ENCODE assay signal across 8 mouse cellular contexts in the genomic region with DNA sequence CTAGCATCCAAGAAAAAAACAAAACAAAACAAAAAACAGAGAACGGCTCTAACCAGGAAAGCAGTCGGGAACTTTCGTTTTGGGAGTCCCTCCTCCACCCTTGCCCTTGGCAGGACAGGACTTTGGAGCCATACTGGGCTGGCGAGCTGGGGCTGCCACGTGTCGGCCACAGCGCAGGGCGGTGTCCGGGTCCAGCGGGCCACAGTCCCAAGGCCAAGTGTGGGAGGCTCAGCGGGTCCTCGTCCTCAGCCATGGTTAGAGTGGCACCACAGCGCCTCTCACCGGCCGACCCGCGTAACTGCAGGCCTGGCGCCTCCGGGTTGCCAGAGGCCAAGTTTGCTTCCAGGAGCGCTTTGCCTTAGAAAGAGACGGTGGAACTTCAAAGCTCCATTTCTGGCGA. TPM values are rescaled to one million over a fixed set of nuclear protein-coding genes. Genes with fewer than 3 reads are reported as not detected.
DNase-seq lines count a peak whose midpoint lies in the region; ATAC-seq and TF ChIP-seq lines count a peak whose summit lies in the region.

No protein-coding gene starts in this region.

- H3K79me2 ChIP-seq in C2C12 (ENCODE audit: control insufficient read depth, insufficient read depth), result no peaks in the 10 kb centered on the region

- 0 out of 2 replicates have a peak overlapping the region, but pooled peaks have one; percentile 37 for H3K9ac ChIP-seq in embryonic facial prominence, embryonic 14.5 days (ENCODE audit: low read depth, low read length)
- no peak overlapping the region for H3K9ac ChIP-seq in heart, embryonic 15.5 days
- no peak overlapping the region for H3K9ac ChIP-seq in liver, embryonic 14.5 days (replicated peaks)
- no peak overlapping the region for H3K9ac ChIP-seq in neural tube, embryonic 15.5 days (replicated peaks)

- no peak for ATAC-seq in embryonic facial prominence, embryonic 14.5 days (ENCODE audit: low read depth)
- no peak for ATAC-seq in heart, embryonic 15.5 days (replicated peaks; ENCODE audit: insufficient number of reproducible peaks, insufficient read depth, low FRiP score, low read depth)
- ATAC-seq in liver, embryonic 14.5 days (ENCODE audit: insufficient read depth), result peak; percentile 55; the same call in 1 of the 2 replicates
- ATAC-seq in neural tube, embryonic 15.5 days (ENCODE audit: low FRiP score), result no peak

- peak; percentile 76 for DNase-seq in adrenal gland, postnatal 4 days (ENCODE audit: low spot score in 2 of 2)
- DNase-seq in embryonic facial prominence, embryonic 14.5 days (ENCODE audit: low spot score), result peak; percentile 9
- peak; percentile 87 to 89 for DNase-seq in kidney, postnatal 4 days
- DNase-seq in liver, embryonic 14.5 days (ENCODE audit: low read depth in 3 of 3, low spot score in 3 of 3), result peak in 2 of 3 experiments; percentile 5 to 14
- peak; percentile 53 for DNase-seq in thymus, adult 18-20 months

- H3ac ChIP-seq in C2C12 (ENCODE audit: control insufficient read depth, insufficient read length, low read depth), result no peak overlapping the region

- no peak overlapping the region for H3K4me3 ChIP-seq in C2C12 (ENCODE audit: insufficient read depth, poor library complexity, severe bottlenecking)
- peak overlapping the region; percentile 23; the same call in 1 of the 2 replicates for H3K4me3 ChIP-seq in embryonic facial prominence, embryonic 14.5 days (ENCODE audit: low read depth, low read length)
- peak overlapping the region; percentile 41 for H3K4me3 ChIP-seq in heart, embryonic 15.5 days
- peak overlapping the region; percentile 23 to 39; a peak in 3 of 4 replicates for H3K4me3 ChIP-seq in liver, embryonic 14.5 days (ENCODE audit: insufficient read depth in 1 of 2, low read depth in 2 of 2, low read length in 2 of 2)
- no peak overlapping the region for H3K4me3 ChIP-seq in neural tube, embryonic 15.5 days (replicated peaks)

- TF ChIP-seq CTCF in C2C12 (IDR thresholded peaks at IDR 0.05; ENCODE audit: control insufficient read depth, insufficient read depth, insufficient read length), result peak; percentile 90
- peak; percentile 86 for TF ChIP-seq CTCF in liver, embryonic 14.5 days (IDR thresholded peaks at IDR 0.05; ENCODE audit: low read depth)

- no peaks in the 10 kb centered on the region for H3K79me3 ChIP-seq in C2C12 (ENCODE audit: low read depth)

- no peak overlapping the region for H3K27ac ChIP-seq in embryonic facial prominence, embryonic 14.5 days (replicated peaks; ENCODE audit: low read depth, low read length)
- no peak overlapping the region for H3K27ac ChIP-seq in heart, embryonic 15.5 days
- no peak overlapping the region for H3K27ac ChIP-seq in liver, embryonic 14.5 days
- no peak overlapping the region for H3K27ac ChIP-seq in neural tube, embryonic 15.5 days (replicated peaks)

- TF ChIP-seq EP300 in liver, embryonic 14.5 days (IDR thresholded peaks at IDR 0.05; ENCODE audit: low read depth), result no peak

- no peaks in the 10 kb centered on the region; the same call in 1 of the 2 replicates for H3K4me1 ChIP-seq in embryonic facial prominence, embryonic 14.5 days (ENCODE audit: control insufficient read depth, insufficient read depth, low read length)
- H3K4me1 ChIP-seq in heart, embryonic 15.5 days (replicated peaks), result peaks cover 9% of the 10 kb centered on the region; the same call in 1 of the 2 replicates
- no peaks in the 10 kb centered on the region for H3K4me1 ChIP-seq in liver, embryonic 14.5 days (replicated peaks; ENCODE audit: control insufficient read depth in 2 of 2, insufficient read depth in 2 of 2, low read length in 1 of 2)
- peaks cover 6% of the 10 kb centered on the region for H3K4me1 ChIP-seq in neural tube, embryonic 15.5 days

- H3K27me3 ChIP-seq in C2C12 (ENCODE audit: control insufficient read depth, insufficient read depth, insufficient read length), result no peaks in the 10 kb centered on the region
- no peaks in the 10 kb centered on the region for H3K27me3 ChIP-seq in embryonic facial prominence, embryonic 14.5 days (replicated peaks; ENCODE audit: control insufficient read depth, insufficient read depth, low read length)
- H3K27me3 ChIP-seq in heart, embryonic 15.5 days, result no peaks in the 10 kb centered on the region
- H3K27me3 ChIP-seq in liver, embryonic 14.5 days (ENCODE audit: control insufficient read depth, insufficient read depth, low read length), result no peaks in the 10 kb centered on the region
- 0 out of 2 replicates have a peak, but pooled peaks cover 4% of the 10 kb centered on the region for H3K27me3 ChIP-seq in neural tube, embryonic 15.5 days (replicated peaks)

- H3K9me3 ChIP-seq in embryonic facial prominence, embryonic 14.5 days (ENCODE audit: control insufficient read depth, low read length), result 0 out of 2 replicates have a peak, but pooled peaks cover 3% of the 10 kb centered on the region
- H3K9me3 ChIP-seq in heart, embryonic 15.5 days (replicated peaks), result no peaks in the 10 kb centered on the region
- H3K9me3 ChIP-seq in liver, embryonic 14.5 days (ENCODE audit: control insufficient read depth, low read length), result no peaks in the 10 kb centered on the region
- H3K9me3 ChIP-seq in neural tube, embryonic 15.5 days (replicated peaks), result no peaks in the 10 kb centered on the region

- no peaks in the 10 kb centered on the region for H3K36me3 ChIP-seq in C2C12 (ENCODE audit: control insufficient read depth, insufficient read depth)
- H3K36me3 ChIP-seq in embryonic facial prominence, embryonic 14.5 days (ENCODE audit: control insufficient read depth, insufficient read depth, low read length), result no peaks in the 10 kb centered on the region
- H3K36me3 ChIP-seq in heart, embryonic 15.5 days, result no peaks in the 10 kb centered on the region
- H3K36me3 ChIP-seq in liver, embryonic 14.5 days (replicated peaks; ENCODE audit: control insufficient read depth, insufficient read depth, low read depth), result no peaks in the 10 kb centered on the region
- no peaks in the 10 kb centered on the region for H3K36me3 ChIP-seq in neural tube, embryonic 15.5 days

- 25% methylated on average over 21 of the region's 22 CpGs for WGBS in embryonic facial prominence, embryonic 14.5 days
- 21% methylated on average over 22 of the region's 22 CpGs for WGBS in heart, embryonic 15.5 days
- WGBS in liver, embryonic 14.5 days (ENCODE audit: insufficient replicate concordance), result 12% methylated on average over 22 of the region's 22 CpGs
- 36% methylated on average over 22 of the region's 22 CpGs for WGBS in neural tube, embryonic 15.5 days

- peak overlapping the region; percentile 46 for H3K4me2 ChIP-seq in embryonic facial prominence, embryonic 14.5 days (ENCODE audit: low read depth, low read length)
- H3K4me2 ChIP-seq in heart, embryonic 15.5 days, result peak overlapping the region; percentile 60
- peak overlapping the region; percentile 50 for H3K4me2 ChIP-seq in liver, embryonic 14.5 days (ENCODE audit: low read depth)
- H3K4me2 ChIP-seq in neural tube, embryonic 15.5 days, result peak overlapping the region; percentile 29

TF ChIP-seq in C2C12, 6 proteins besides CTCF, POLR2A, EP300 and RAD21:
- TF ChIP-seq USF1 (IDR thresholded peaks at IDR 0.05; ENCODE audit: low read depth) (no peak), FOSL1 (IDR thresholded peaks at IDR 0.05; ENCODE audit: insufficient read depth, low read length, poor library complexity, severe bottlenecking) (no peak), MYOG (IDR thresholded peaks at IDR 0.05; ENCODE audit: control insufficient read depth, extremely low read depth, insufficient read length) (no peak), MYOD1 (IDR thresholded peaks at IDR 0.05; ENCODE audit: control insufficient read depth, insufficient read length, low read depth) (no peak), MAX (IDR thresholded peaks at IDR 0.05) (no peak), CEBPB (IDR thresholded peaks at IDR 0.05; ENCODE audit: low read depth) (no peak)

RNA-seq across cellular contexts. Expression of a gene that starts 21.0 kb away (rescaled TPM):
- 0.07 TPM for polyA plus RNA-seq in C2C12 (2012; fragmentation: generic; extraction: Trizol)
- under 1 TPM in 1 of 2 experiments, not detected in 1; 0.73 TPM for total RNA-seq in adrenal gland, postnatal 4 days (2021)
- polyA plus RNA-seq in embryonic facial prominence, embryonic 14.5 days (2014; fragmentation: Nextera tagmentation; extraction: Ambion mirVana), result 0.08 and 0.11 TPM in 2 replicates
- polyA plus RNA-seq in heart, embryonic 15.5 days (2015; fragmentation: Nextera tagmentation; extraction: Ambion mirVana), result 0.23 and 0.34 TPM in 2 replicates
- polyA plus RNA-seq in liver, embryonic 14.5 days (2012; rRNA removed), result 0.03 and 0.79 TPM in 2 replicates
- polyA plus RNA-seq in liver, embryonic 14.5 days (2014; fragmentation: Nextera tagmentation; extraction: Ambion mirVana), result not detected in 2 replicates
- polyA plus RNA-seq in neural tube, embryonic 15.5 days (2015; fragmentation: Nextera tagmentation; extraction: Ambion mirVana), result 0.13 and 0.65 TPM in 2 replicates

RNA-seq across cellular contexts. Expression of a gene that starts 50.3 kb away (rescaled TPM):
- 5.2 TPM for polyA plus RNA-seq in C2C12 (2012; fragmentation: generic; extraction: Trizol)
- 10 to 100 TPM; 15.9 to 16.6 TPM for total RNA-seq in adrenal gland, postnatal 4 days (2021)
- polyA plus RNA-seq in embryonic facial prominence, embryonic 14.5 days (2014; fragmentation: Nextera tagmentation; extraction: Ambion mirVana), result 16.6 and 20.4 TPM in 2 replicates
- polyA plus RNA-seq in heart, embryonic 15.5 days (2015; fragmentation: Nextera tagmentation; extraction: Ambion mirVana), result 11.5 and 13.4 TPM in 2 replicates
- 3.5 and 5.5 TPM in 2 replicates for polyA plus RNA-seq in liver, embryonic 14.5 days (2012; rRNA removed)
- polyA plus RNA-seq in liver, embryonic 14.5 days (2014; fragmentation: Nextera tagmentation; extraction: Ambion mirVana), result 3.5 and 3.8 TPM in 2 replicates
- polyA plus RNA-seq in neural tube, embryonic 15.5 days (2015; fragmentation: Nextera tagmentation; extraction: Ambion mirVana), result 14.3 and 16.0 TPM in 2 replicates

Comparison
In these comparisons a context has a peak if more than half of its experiments do, and no peak if none do; other contexts are left out.
1. H3K4me3 ChIP-seq: peak in embryonic facial prominence, embryonic 14.5 days (single experiment), heart, embryonic 15.5 days (single experiment) and liver, embryonic 14.5 days (2 of 2); none in C2C12 (single experiment) and neural tube, embryonic 15.5 days (single experiment).
2. DNase-seq: peak in every context shown above with its lines; median percentile 88 in kidney, postnatal 4 days; 76 in adrenal gland, postnatal 4 days; 53 in thymus, adult 18-20 months; 10 in liver, embryonic 14.5 days; 9 in embryonic facial prominence, embryonic 14.5 days.
3. Peak in every context shown above with its lines, with median percentiles within 50 percentile points of each other: H3K4me2 ChIP-seq.